In genomic region chr14:73307490-73307889, GRCm38 (mm10) we compare ENCODE assay signal across 26 mouse cellular contexts.
"Had no signal": no experiment of that assay in that cellular context is flagged by ENCODE, and none has a peak within 500 bp of the region (broad histone marks: within the 10 kb centered on the region; RNA-seq: fewer than 3 reads in every experiment).

No protein-coding gene starts in this region.

- H3K27me3 ChIP-seq: forebrain, embryonic 15.5 days; heart, embryonic 13.5 days; heart, embryonic 15.5 days; hindbrain, embryonic 13.5 days; kidney, embryonic 15.5 days; limb, embryonic 13.5 days; limb, embryonic 15.5 days; liver, embryonic 12.5 days had no signal

- H3K4me1 ChIP-seq: forebrain, embryonic 15.5 days; limb, embryonic 13.5 days; limb, embryonic 15.5 days had no signal

- H3K4me2 ChIP-seq: forebrain, embryonic 15.5 days; heart, embryonic 11.5 days; heart, embryonic 13.5 days; heart, embryonic 15.5 days; hindbrain, embryonic 13.5 days; kidney, embryonic 15.5 days; limb, embryonic 13.5 days; limb, embryonic 15.5 days; liver, embryonic 12.5 days had no signal

- H3K9ac ChIP-seq: forebrain, embryonic 15.5 days; forebrain, postnatal 0 days; heart, embryonic 13.5 days; heart, embryonic 15.5 days; hindbrain, embryonic 13.5 days; kidney, embryonic 15.5 days; limb, embryonic 13.5 days; limb, embryonic 15.5 days; liver, embryonic 12.5 days had no signal

- H3K9me3 ChIP-seq: forebrain, embryonic 15.5 days; heart, embryonic 13.5 days; heart, embryonic 15.5 days; hindbrain, embryonic 13.5 days; kidney, embryonic 15.5 days; limb, embryonic 13.5 days; limb, embryonic 15.5 days; liver, embryonic 12.5 days had no signal

- H3K36me3 ChIP-seq: forebrain, embryonic 15.5 days; heart, embryonic 13.5 days; heart, embryonic 15.5 days; hindbrain, embryonic 13.5 days; kidney, embryonic 15.5 days; limb, embryonic 13.5 days; limb, embryonic 15.5 days had no signal

- H3K4me3 ChIP-seq: forebrain, embryonic 15.5 days; heart, adult 2 months; heart, embryonic 13.5 days; heart, embryonic 15.5 days; hindbrain, embryonic 13.5 days; kidney, embryonic 15.5 days; limb, embryonic 13.5 days; limb, embryonic 15.5 days; liver, embryonic 12.5 days had no signal

- H3K27ac ChIP-seq: forebrain, embryonic 15.5 days; heart, adult 2 months; heart, embryonic 13.5 days; heart, embryonic 15.5 days; hindbrain, embryonic 13.5 days; hindbrain, postnatal 0 days; kidney, embryonic 15.5 days; limb, embryonic 13.5 days; limb, embryonic 15.5 days; liver, embryonic 12.5 days had no signal

- ATAC-seq: forebrain, embryonic 15.5 days; forebrain, postnatal 0 days; hindbrain, postnatal 0 days; intestine, embryonic 16.5 days; liver, embryonic 12.5 days had no signal

- DNase-seq: forebrain, postnatal 0 days; gastrocnemius, postnatal 14 days; gastrocnemius, postnatal 36 days; heart, adult 11 months; heart, adult 2 months; heart, postnatal 14 days; heart, postnatal 36 days; kidney, adult 11 months; kidney, adult 2 months; kidney, adult 9 months; kidney, postnatal 10 days; kidney, postnatal 36 days; layer of hippocampus, adult 9-11 months; layer of hippocampus, postnatal 36 days; left cerebral cortex, postnatal 4 days had no signal
